Mouse (Mus musculus): ENCODE results near the gene Gm45717. TPM values are rescaled to one million over a fixed set of nuclear protein-coding genes. Genes with fewer than 3 reads are reported as not detected.
A peak's percentile ranks its signal among the peaks of the same experiment; 100 is the strongest.

Gene Gm45717
- total RNA-seq, 2 experiments from 2014 or later: not detected

DNA sequence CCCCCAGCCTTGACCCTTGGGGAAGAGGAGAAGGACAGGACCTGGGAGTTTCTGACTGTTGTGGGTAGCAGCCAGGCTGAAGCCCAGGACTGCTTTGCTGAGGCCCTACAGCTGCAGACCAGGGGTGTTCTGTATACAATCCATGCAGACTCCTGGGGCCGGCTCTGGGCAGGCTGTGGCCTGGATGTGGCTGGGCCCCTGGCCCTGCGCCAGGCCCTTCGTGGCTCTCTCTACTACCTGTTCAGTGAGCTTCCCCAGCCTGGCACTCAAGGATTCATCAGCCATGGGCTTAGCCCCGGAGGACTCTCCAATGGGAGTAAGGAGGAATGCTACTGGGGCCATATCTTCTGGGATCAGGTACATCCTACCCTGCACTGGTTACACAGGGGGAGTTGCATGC, 12.4 kb downstream of the Gm45717 start:
- peak in 1 of 2 experiments; percentile 13 for DNase-seq

DNA sequence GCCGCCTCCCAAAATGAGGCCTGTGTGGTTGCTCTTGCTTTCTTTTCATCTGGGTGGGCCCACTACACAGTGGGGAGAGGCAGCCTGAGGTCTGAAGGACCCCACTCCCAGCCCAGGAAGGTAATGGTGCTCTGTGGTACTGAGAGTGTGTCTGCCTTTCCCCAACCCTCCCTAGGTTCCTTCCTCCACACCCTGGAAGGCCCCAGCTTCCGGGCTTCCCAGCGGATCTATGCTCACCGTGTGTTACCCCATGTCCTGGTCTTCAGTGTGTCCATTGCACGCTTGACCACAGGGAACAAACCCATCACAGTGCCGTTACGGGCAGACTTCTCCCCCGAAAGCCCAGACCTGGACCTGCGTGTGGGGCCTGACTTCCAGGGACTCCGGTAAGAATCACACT, 12.9 kb downstream of the Gm45717 start:
- DNase-seq: peak in 1 of 2 experiments; percentile 25

DNA sequence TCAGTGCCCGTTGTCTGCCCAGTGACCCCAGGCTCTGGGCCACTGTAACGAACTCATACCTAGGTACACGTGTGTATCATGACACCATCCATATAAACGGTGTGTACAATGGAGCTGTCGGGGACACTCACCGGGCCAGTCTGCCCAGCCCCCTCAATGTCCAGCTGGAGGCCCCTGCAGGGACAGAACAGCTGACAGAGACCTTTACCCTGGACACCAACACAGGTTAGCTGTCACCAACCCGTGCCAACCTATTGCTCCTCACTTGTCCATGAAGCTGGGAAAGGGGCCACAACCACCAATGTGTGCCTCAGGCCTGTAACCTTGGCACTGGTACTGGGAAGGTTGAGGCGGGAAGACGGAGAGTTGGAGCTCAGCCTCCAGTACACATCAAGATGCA, 13.4 kb downstream of the Gm45717 start:
- DNase-seq: no peak

DNA sequence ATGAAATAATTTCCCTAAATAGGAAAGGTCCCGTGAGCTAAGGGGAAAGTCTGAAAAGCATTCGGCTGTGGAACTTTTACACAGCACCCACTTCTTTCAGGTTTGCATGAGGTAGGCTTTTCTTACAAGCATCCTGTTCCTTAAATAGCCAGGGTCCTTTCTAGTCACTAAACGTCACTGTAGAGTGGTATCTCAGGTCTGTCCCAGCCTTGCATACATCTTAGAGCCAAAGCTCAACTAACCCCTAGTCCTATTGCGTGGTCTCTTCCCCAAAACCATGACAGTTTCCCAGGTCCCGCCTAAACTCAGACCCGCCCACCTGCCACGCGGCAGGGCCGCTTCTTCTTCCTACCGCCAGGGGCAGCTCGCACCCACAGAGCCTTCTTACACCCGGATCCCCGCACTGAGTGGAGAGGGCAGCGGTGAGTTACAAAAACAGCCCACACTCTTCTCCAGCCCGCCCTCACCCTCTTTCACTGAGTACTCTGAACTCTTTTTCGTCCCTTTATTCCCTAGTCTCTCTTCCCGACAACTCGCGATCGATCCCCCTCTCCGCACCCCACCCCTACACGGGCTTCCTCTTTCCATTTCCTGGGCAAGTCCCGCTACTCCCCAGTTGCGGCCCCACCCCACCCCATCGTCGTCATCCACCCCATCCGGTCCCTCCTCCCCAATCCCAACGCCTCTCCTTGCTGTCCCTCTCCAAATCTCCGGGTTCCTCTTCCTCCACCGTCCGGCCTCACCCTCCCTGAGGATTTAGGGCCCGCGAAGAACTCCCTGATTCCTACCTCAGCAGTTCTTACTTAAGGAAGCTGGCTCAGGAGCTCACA, 14.3 kb downstream of the Gm45717 start, which contains the start of gene Pgghg:
Gene Pgghg, plus strand, starts transcription at position 170 of the 830 bp plus-strand sequence.
- peak; percentile 92 to 96 for DNase-seq

DNA sequence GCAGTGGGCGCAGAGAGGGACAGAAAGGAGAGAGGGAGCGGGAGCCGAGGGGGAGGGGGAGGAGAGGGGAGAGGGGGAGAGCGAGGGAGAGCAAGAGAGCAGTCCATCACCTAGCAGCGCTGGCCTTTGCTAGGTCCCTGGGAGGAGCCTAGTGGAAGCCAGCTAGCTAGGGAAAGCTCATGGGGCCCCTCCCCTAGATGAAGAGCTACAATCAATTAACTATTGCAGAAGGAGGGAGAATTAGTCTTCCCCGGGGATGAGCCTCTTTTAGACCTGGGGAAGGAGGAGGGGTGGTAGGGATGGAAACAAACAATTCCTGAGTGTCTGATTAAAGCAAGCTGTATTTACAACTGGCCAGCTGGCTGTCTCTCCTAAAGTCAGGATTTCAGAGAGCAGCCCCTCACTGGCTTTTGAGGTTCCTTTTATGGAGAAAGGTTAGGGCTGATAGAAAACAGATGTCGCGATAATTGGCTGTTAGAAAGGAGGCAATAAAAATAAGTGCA, 16.0 kb downstream of the Gm45717 start:
- peak; percentile 35 to 45 for DNase-seq

DNA sequence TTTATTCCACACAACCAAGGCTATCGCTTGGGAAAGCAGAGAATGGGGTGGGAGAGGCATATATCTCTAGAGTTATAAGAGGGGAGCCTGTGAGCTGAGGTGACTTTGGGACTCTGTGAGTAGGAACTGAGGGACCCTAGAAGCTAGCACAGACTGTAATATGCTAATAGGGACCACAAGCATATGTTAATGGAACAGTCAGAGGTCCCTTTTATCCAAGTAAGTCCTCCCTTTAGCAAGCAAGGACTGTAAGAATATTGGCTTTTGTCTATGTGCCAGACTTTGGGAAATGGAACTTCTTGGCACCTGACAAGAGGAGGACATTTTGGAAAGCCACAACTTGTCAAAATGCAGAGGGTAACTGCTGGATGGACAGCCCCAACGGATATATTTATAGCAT, 16.8 kb downstream of the Gm45717 start:
- DNase-seq: no peak

DNA sequence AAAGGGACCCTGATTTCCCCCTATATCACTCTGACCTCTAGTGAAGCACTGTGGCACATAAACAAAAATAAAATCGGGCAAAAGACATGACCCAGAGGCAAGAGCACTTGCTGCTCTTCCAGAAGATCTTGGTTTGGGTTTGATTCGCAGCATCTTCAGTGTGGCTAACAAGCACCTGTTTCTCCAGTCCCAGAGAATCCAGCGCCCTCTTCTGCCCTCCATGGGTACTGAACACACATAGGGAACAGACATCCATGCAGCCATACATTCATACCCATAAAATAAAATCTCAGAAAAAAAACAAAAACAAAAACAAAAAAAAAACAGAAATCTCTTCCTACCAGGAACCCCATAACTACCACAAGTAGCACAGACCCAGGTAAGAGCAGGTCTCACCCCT, 17.3 kb downstream of the Gm45717 start:
- DNase-seq: no peak

DNA sequence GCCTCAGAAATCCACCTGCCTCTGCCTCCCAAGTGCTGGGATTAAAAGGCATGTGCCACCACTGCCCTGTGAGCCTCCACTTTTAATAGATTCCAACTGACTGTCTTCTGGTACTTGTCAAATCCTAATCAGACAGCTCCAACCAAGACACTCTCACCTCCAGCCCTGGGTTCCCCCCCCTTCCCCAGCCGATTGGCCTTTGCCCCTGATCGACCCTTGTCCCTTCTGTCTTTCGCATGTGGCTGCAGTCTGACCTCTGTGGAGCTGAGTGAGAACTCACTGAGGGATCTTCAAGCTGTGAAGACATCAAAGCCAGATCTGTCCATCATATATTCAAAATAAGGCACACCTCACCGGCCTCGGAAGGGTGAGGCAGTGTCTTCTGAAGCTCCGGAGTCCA, 28.6 kb downstream of the Gm45717 start:
- DNase-seq: no peak

DNA sequence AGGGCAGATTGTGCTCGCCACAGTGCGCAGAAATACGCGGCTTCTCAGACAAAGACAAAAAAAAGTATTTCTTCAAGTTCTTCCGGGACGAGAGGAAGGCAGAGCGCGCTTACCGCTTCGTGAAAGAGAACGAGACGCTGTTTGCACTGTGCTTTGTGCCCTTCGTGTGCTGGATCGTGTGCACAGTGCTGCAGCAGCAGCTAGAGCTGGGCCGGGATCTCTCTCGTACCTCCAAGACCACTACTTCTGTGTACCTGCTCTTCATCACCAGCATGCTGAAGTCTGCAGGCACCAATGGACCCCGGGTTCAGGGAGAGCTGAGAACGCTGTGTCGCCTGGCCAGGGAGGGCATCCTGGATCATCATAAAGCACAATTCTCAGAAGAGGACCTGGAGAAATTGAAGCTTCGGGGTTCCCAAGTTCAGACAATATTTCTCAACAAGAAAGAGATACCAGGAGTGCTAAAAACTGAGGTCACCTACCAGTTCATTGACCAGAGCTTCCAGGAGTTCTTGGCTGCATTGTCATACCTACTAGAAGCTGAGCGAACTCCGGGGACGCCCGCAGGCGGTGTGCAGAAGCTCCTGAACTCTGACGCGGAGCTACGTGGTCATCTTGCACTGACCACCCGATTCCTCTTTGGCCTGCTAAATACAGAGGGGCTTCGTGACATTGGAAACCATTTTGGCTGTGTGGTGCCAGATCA, 32.5 kb downstream of the Gm45717 start:
- no peak for DNase-seq

DNA sequence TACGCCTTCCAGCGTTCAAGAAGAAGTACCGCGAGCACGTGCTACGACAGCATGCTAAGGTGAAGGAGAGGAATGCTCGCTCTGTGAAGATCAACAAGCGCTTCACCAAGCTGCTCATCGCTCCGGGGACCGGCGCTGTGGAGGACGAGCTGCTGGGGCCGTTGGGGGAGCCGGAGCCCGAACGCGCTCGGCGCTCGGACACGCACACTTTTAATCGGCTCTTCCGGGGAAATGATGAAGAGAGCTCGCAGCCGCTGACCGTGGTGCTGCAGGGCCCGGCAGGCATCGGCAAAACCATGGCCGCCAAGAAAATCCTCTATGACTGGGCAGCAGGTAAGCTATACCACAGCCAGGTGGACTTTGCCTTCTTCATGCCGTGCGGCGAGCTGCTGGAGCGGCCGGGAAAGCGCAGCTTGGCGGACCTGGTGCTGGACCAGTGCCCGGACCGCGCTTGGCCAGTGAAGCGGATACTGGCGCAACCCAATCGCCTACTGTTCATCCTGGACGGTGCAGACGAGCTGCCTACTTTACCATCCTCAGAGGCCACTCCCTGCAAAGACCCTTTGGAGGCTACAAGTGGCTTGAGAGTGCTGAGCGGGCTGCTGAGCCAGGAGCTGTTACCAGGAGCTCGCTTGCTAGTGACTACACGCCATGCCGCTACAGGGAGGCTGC, 33.2 kb downstream of the Gm45717 start:
- peak in 1 of 2 experiments; percentile 68 for DNase-seq

DNA sequence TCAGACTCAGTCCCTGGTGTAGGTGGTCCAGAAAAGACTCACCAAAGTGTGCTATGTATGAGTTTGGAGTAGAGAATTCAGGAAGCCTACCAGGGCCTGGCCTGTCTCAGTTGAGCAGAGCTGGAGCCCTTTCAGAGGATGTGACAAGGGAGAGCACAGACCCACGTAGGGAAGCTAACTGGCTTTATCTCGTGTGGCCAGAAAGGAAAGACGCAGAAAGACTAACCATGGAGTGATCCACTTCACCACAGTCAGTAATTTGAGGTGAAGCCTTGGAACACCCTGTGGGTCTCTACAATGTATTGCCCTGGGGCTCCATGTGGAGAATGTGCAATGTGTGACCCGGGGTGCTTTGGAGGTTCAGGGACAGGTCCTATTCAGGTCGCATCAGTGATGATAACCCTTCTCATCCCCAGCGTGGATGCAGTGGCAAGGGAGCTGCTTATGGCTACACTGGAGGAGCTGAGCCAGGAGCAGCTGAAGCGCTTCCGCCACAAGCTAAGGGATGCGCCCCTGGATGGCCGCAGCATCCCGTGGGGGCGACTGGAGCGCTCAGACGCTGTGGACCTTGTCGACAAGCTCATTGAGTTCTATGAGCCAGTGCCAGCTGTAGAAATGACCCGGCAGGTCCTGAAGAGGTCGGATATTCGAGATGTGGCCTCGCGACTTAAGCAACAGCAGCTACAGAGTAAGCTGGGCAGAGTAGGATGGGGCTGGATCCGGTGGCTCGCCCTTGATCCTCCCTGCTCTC, 34.3 kb downstream of the Gm45717 start:
- DNase-seq: no peak

DNA sequence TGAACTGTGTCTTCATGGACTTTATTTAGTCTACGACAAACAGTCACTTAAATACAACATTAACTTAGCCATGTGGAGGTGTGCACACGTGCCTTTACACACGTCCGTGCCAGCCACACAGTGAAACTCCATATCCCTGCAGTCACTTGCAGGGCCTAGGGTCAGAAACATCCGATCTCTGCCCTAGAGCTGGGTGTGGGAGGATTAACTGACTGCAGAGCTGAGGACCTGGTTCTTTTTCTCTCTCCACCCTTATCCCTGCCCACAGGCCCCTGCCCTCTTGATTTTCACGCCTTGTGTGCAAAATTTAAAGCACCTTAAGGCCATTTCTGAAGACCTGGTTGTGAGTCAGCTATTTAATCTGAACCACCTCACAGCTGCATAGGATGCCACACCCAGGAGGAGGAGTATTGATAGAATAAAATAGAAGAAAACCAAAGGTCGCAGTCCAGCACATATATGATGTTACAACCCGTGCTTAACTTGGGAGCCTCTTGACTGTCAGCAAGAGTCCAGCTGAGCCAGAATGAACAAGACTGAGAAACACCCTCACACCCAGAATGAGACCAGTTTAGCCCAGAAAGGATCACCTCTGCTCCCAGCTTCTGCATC, 35.2 kb downstream of the Gm45717 start, which contains the start of gene Nlrp6:
Gene Nlrp6, plus strand, starts transcription at position 485 of the 612 bp plus-strand sequence.
- DNase-seq: no peak

DNA sequence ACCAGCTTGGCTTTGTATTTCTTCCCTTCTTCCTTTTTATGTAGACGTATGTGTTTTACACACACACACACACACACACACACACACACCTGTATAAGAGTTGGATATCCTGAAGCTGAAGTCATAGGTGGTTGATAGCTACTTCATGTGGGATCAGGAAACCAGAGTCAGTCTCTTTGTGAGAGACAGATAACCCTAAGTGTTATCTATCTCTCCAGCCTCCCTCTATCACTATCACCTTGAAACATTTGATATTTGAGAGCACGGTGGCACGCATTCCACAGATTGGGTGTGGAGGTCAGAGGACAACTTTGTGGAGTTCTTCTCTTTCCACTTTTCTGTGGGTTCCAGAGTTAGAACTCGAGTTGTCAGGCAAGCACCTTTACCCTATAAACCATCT, 35.8 kb downstream of the Gm45717 start:
- no peak for DNase-seq

DNA sequence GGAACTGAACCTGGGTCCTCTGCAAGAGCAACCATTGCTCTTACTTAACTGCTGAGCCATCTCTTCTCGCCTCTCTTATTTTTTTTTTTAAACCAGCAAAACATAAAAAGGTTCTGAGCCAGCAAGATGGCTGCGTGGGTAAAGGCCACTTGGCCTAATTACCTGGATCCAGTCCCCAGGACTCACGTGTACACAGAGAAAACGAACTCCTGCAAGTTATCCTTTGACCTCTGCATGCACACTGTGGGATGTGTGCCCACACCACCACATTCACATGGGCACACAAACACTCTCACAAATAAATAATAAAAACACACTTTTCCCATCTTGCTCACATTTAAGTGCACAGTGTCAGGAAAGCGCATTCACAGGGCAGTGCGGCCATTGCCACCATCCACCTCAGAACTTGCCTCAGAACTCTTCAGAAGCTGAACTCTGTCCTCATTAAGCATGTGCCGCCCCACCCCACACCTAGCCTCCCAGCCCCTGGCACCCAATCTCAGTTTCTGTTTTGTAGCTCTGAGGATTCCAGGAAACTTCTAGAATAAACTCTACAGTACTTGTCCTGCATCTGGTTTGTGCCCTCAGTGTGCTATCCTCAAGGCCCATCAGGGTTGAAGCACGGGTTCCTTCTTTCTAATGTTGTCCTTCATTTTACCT, 41.6 kb downstream of the Gm45717 start:
- no peak for DNase-seq

DNA sequence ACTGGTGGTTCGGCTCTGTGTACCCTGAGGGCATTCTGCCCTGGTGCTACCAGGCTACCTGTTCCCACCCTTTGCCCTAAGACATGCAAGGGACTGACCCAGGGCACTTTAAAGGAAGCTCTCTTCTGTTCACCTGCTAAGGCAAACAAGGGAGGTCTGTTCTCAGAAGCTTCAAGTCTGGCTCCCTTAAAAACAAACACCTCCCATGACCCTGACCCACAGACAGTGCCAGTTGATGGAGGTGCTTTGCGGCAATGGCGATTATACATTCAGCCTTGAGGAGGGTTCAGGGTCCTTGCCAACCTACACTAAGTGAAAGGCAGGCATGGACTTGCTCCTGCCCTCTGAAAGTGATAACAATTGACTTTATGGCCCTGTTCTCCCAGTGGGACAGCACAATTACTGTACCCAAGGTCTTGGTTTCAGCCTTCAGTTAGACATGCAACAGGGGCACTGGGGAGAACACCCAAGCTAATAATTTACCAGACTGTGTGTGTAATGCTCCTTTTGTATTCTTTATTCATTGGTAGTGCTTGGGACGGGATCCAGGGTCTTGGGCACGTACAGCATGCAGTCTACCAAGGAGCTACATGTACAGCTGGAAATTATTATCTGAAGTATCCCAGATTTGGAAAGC, 42.8 kb downstream of the Gm45717 start:
- no peak for DNase-seq

DNA sequence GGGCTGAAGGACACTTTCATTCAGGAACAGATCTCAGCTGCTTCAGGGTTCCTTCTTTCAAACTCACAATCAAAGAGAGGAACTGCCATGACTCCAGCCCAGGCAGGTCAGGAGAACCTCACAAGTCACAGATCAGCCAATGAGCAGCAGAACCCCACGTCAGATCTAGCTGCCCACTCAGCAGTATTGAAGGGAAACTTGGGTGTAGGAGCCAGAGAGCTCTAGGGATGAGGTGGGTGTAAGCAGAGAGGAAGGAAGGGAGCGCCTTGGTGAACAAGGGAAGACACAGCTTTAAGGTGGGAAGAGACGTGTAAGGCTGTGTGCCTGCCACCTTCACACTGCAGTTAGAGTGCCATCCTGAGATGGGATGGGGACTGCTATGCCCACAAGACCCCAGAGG, 43.4 kb downstream of the Gm45717 start:
- no peak for DNase-seq

DNA sequence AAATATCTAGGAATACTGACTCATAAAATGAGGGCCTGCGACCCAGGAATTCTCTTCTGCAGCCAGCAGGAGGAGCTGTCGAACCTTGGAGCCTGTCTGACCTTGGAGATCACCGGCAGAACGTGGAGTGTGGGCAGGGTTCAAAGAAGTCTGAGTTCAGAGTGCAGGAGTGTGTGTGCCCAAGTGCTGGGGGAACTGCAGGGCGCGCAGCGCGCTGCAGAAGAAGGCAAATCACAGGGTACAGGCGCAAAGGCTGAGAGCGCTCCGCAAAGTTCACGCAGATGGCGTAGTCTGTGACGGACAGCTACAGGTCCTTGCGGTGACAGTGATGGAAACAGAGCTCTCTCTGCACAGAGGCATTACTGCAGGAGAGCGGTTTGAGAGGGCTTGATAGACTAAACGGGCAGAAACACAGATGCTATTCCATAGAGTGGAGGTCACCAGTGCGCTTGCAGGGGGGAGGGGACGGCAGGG, 47.1 kb downstream of the Gm45717 start:
- peak; percentile 82 to 92 for DNase-seq

DNA sequence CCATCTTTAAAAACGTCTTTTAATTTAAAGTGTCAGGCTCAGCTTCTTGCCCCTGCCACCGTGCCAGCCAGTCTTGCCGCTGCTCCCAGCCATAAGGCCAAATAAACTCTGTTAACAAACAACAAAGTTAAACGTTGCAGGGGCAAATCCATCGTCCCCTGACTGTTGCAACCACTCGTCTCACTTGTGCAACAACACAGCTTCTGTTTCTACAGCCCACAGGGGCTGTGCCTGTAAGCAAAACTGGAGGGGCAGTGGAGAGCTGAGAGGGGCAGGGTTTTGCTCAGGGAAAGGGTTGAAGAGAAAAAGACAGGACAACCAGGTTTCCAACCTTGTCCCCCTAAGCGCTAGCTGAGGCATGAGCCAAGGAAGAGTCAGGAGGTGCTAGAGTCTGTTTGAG, 47.6 kb downstream of the Gm45717 start:
- DNase-seq: no peak

DNA sequence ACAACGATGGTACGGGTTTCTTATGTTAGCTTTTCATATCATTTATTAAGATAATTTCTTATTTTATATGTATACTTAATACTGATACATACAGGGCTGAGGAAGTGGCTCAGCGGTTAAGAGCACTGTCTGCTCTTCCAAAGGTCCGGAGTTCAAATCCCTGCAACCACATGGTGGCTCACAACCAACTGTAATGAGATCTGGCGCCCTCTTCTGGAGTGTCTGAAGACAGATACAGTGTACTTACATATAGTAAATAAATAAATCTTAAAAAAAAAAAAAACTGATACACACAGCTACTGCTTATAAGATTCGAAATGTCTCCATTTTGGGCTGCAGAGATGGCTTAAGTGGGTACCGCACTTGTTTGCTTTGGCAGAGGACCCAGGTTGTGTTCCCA, 48.0 kb downstream of the Gm45717 start:
- DNase-seq: no peak

DNA sequence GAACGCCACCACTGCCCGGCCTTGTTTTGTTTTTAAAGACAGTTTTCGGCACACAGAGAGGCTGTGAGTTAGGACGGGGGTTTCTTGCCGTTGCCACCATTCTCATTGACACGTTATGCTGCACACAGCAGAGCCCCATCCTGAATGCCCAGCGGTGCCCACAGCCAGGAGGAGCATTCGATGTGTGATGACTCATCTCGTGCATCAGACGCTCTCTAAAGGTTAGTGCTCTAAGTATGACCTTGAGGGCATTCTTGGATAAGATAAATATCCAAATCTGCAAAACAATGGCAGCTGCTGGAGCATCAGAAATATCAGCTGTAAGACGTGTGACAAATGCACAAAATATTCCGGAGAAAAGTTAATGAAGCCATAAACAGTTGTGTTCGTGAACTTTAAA, 48.6 kb downstream of the Gm45717 start:
- no peak for DNase-seq
